Mouse (Mus musculus): ENCODE measurements around the gene Zfp628.

Gene Zfp628

GRCm38 (mm10) chr7:4942673-4943072 is 27.7 kb downstream of the Zfp628 start:
- no peak for DNase-seq

GRCm38 (mm10) chr7:4943223-4943815 is 28.3 kb downstream of the Zfp628 start:
- DNase-seq = peak; percentile 97 to 98

GRCm38 (mm10) chr7:4947855-4948254 is 32.8 kb downstream of the Zfp628 start:
- DNase-seq = no peak

DNA sequence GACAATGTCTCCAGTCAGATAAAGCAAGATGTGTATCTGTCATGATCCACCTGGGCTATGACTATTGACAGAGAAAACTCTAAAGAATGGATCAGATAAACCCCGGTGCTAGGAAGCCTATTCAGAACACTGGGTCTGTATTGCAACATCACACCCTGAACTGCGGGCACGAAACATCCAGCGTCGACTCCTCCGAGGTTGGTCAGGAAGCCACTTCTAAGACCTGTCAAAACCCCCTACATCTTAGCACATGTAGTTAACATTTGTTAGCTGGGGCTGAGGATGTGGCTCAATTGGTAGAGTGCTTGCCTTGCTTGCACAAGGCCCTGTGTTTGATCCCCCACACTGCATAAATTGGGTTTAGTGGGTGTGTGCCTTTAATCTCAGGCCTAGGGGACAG is 33.4 kb downstream of the Zfp628 start:
- DNase-seq = no peak

- DNase-seq = no peak
These were observed 35.7 kb downstream of the Zfp628 start for GRCm38 (mm10) chr7:4950561-4951342.

DNA sequence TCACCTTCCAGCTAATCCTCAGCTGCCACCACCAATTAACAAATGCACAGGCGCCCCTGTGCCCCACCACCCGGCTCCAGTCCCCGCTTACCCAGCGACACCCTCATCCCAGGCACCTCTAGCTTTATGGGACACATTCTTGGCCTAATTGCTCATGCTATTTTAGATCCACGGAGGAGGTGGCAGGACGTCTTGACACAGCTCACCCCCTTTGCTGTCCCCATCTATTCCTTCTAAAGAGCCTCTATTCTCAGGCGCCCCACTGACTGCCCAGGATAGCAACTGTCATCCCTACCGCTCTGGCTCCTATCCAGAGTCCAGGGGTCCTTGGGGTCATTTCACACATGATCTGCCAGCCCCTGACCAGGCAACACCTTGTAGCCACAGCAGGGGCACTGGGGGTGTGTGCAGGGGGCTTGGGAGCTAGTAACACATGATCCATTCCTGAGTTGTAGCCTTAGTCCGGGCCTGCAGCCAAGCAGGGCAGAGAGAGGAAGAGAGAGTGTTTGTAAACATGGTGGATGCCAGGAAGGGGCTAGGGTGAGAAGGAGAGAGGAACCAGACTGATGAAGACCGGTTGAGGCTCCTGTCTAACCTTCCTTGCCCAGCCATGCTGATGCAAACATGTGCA is 38.9 kb downstream of the Zfp628 start:
- DNase-seq = no peak

- DNase-seq = peak in 1 of 2 experiments; percentile 36
These were observed 42.3 kb downstream of the Zfp628 start for GRCm38 (mm10) chr7:4957361-4957760.

DNA sequence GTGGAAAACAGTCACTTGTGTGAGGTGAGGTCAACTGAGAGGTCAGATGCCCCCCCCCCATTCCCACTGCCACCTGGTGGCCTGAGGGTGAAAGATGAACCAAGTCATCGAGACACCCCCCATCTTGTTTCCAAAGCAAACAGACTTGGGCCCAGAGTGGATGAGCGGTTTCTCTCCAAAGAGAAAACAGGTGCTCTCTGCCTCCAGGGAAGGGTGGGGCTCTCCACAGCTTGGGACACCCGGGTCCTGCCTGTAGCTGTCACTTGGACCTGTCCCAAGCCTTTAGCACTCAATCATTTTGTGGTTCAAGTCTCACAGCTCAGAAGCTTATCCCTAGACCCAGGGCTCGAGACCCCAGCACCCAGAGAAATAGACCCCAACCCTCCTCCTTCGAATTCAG is 48.5 kb downstream of the Zfp628 start:
- no peak for DNase-seq

DNA sequence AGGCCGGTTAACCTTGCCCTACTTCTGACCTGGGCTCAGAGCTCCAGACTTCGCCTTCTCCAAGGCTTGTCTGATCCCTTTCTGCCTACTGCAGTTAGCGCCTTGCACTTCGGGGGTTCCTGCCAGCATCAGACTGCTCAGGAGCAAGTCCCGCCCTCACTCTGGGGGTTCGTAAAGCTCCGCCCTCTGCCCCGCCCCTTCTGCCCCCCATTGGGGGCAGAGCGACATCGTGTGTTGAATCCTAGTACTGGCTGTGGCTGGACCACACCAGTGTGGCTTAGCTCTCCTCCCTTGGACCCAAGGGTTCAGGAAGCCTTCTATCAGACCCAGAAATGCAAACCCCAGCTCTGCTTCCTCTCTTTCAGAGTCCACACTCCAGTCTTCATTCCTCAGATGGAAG is 49.3 kb downstream of the Zfp628 start, which contains the start of gene Sbk2:
Gene Sbk2 (minus strand): TSS at position 135 of the 400 bp plus-strand sequence.
- peak; percentile 87 to 89 for DNase-seq

DNA sequence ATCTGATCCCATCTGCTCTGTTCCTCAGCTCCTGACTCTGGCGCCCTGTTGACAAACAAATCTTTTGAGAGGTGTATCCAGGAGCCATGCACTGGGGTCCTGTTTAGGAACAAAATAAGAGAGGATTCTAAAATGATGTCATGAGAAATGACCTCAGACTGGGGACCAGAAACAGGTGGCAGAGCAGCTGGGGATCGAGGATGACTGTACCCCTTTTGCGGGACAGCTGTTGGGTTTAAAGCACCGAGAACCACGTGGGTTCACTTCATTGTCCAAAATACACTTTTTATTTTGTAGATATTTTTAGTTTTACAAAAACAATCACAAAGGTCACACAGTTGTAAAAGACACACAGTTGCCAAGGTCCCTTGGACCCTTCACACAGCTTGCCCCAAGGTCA is 50.0 kb downstream of the Zfp628 start:
- DNase-seq = no peak

DNA sequence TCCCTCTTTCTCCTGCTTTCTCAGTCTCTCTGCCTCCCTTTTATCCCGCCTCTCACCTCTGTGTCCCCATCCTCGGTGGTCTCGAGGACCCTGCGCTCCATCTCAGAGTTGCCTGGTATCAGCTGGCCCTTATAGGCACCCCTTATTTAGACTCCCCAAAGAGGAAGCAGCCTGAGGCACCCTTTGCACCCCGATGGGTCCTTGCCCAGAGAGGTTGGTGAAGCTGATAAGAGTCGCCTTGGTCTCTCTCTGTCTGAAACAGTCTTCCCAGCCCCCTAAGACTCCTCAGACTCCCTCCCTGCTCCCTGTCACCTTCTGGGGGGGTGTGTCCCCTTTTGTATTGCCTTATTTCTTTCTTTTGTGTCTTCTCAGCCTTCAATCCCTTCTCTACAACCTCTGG is 56.1 kb downstream of the Zfp628 start, which contains the start of gene Sbk3:
Gene Sbk3 (minus strand): TSS at position 101 of the 400 bp plus-strand sequence.
- no peak for DNase-seq

Measured in B cell, adult 2 months (primary cell).